Mouse (Mus musculus): Measurements from ENCODE around the gene Themis3. TPM values are rescaled to one million over a fixed set of nuclear protein-coding genes. Genes with fewer than 3 reads are reported as not detected.

The Themis3 gene
- polyA plus RNA-seq, 1 experiment from 2014 or later = not detected

GRCm38 (mm10) chr17:66516953-66517352 lies 77.5 kb downstream of the Themis3 start:
- H3K27me3 ChIP-seq (ENCODE audit: control insufficient read depth, insufficient read depth, low read length) = no peaks in the 10 kb centered on the region
- H3K4me1 ChIP-seq (ENCODE audit: control insufficient read depth in 2 of 2, insufficient read depth in 2 of 2, low read length in 2 of 2) = peaks cover 6 to 18% of the 10 kb centered on the region in 2 experiments; a peak in 3 of 4 replicates
- H3K36me3 ChIP-seq (ENCODE audit: control insufficient read depth, insufficient read depth, low read length) = peaks cover 3% of the 10 kb centered on the region; the same call in 1 of the 2 replicates
- H3K4me2 ChIP-seq (ENCODE audit: low read length) = no peak overlapping the region
- no peak for ATAC-seq (ENCODE audit: insufficient number of reproducible peaks, insufficient read depth, low FRiP score, low read depth)
- H3K9ac ChIP-seq (ENCODE audit: low read length) = no peak overlapping the region
- H3K4me3 ChIP-seq (ENCODE audit: control insufficient read depth in 1 of 2, insufficient read depth in 1 of 2, low read depth in 1 of 2, low read length in 2 of 2) = no peak overlapping the region
- no peak overlapping the region for H3K27ac ChIP-seq (replicated peaks in 1 of 2; ENCODE audit: control insufficient read depth in 1 of 2, insufficient read depth in 1 of 2, low read depth in 2 of 2, low read length in 2 of 2)
- no peaks in the 10 kb centered on the region for H3K9me3 ChIP-seq (ENCODE audit: control insufficient read depth, low read length)
- 85% methylated on average over 4 of the region's 4 CpGs for WGBS

DNA sequence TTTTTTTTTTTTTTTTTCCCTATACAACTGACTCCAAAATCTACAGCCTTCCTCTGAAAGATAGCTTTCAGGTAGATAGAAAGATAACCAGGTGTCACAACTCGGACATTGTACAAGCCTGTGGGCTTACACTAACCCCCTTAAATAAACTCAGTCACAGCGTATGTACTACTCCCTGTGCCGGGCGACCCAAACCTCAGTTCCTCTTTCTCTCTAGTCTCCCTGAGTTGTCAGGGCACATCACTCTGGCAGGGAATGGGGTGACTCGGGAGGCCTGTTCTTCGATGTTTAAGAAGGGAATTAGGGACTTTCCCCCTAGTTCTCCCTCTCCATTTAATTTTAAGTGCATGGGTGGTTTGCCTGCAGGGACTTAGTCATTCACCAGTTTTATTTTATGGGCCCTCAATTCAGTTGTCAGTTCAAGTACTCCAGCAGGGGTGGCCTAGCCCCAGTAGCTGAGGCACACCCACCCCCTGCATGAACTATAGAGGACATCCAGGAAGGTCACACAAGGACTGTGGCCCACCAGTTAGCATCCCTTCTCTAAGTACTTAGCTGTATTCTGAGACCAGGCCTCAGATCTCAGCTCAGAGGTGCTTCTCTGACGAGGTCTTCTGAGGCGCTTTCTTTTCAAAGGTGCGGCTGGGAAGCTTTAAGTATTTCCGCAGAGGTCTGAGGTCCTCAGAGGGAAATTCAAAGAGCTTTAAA lies 80.0 kb downstream of the Themis3 start:
- H3K4me1 ChIP-seq (ENCODE audit: control insufficient read depth in 2 of 2, insufficient read depth in 2 of 2, low read length in 2 of 2) = peaks cover 16 to 27% of the 10 kb centered on the region in 2 experiments
- 88% methylated on average over 10 of the region's 10 CpGs for WGBS
- H3K4me2 ChIP-seq (ENCODE audit: low read length) = no peak overlapping the region
- ATAC-seq (ENCODE audit: insufficient number of reproducible peaks, insufficient read depth, low FRiP score, low read depth) = no peak
- no peak overlapping the region for H3K4me3 ChIP-seq (ENCODE audit: control insufficient read depth in 1 of 2, insufficient read depth in 1 of 2, low read depth in 1 of 2, low read length in 2 of 2)
- no peak overlapping the region for H3K27ac ChIP-seq (replicated peaks in 1 of 2; ENCODE audit: control insufficient read depth in 1 of 2, insufficient read depth in 1 of 2, low read depth in 2 of 2, low read length in 2 of 2)
- H3K36me3 ChIP-seq (ENCODE audit: control insufficient read depth, insufficient read depth, low read length) = peaks cover 3% of the 10 kb centered on the region; the same call in 1 of the 2 replicates
- no peaks in the 10 kb centered on the region for H3K27me3 ChIP-seq (ENCODE audit: control insufficient read depth, insufficient read depth, low read length)
- no peak overlapping the region for H3K9ac ChIP-seq (ENCODE audit: low read length)
- H3K9me3 ChIP-seq (ENCODE audit: control insufficient read depth, low read length) = no peaks in the 10 kb centered on the region

- WGBS = 77% methylated on average over 15 of the region's 15 CpGs
These were observed 82.0 kb downstream of the Themis3 start for GRCm38 (mm10) chr17:66512202-66512956.

DNA sequence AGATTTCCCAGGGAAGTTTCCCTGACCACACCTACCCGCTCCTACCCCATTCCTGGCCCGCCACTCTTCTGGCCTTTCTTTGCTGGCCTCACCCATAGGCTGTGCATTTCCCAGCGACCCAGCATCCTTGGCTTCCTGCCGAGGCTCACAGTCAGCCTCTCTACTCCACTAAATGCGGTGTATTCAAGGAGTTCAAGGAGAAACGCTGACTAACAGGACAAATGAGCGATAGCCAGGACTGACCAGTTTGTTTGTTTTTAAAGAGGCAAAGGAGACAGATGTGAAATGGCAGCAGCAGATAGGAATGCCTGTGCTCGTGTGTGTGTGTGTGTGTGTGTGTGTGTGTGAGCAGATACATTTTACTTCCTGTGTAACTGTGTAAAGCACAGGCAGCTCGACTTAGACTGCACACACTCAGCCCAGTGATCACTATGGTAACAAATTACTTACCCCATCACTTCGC lies 84.2 kb downstream of the Themis3 start:
- Histone ChIP-seq H3K9ac (ENCODE audit: low read length) (no peak overlapping the region), H3K9me3 (ENCODE audit: control insufficient read depth, low read length) (no peaks in the 10 kb centered on the region), H3K27ac (replicated peaks in 1 of 2; ENCODE audit: control insufficient read depth in 1 of 2, insufficient read depth in 1 of 2, low read depth in 2 of 2, low read length in 2 of 2) (peak overlapping the region; percentile 48 to 51), H3K4me2 (ENCODE audit: low read length) (0 out of 2 replicates have a peak overlapping the region, but pooled peaks have one; percentile 9), H3K4me3 (ENCODE audit: control insufficient read depth in 1 of 2, insufficient read depth in 1 of 2, low read depth in 1 of 2, low read length in 2 of 2) (no peak overlapping the region), H3K4me1 (ENCODE audit: control insufficient read depth in 2 of 2, insufficient read depth in 2 of 2, low read length in 2 of 2) (peaks cover 12 to 14% of the 10 kb centered on the region in 2 experiments), H3K36me3 (ENCODE audit: control insufficient read depth, insufficient read depth, low read length) (peaks cover 13% of the 10 kb centered on the region), H3K27me3 (ENCODE audit: control insufficient read depth, insufficient read depth, low read length) (no peaks in the 10 kb centered on the region)
- 16% methylated on average over 10 of the region's 10 CpGs for WGBS
- ATAC-seq (ENCODE audit: insufficient number of reproducible peaks, insufficient read depth, low FRiP score, low read depth) = peak; percentile 69

More at GRCm38 (mm10) chr17:66512202-66512956, 82.0 kb downstream of the Themis3 start:
- Histone ChIP-seq H3K27ac (replicated peaks in 1 of 2; ENCODE audit: control insufficient read depth in 1 of 2, insufficient read depth in 1 of 2, low read depth in 2 of 2, low read length in 2 of 2) (no peak overlapping the region), H3K27me3 (ENCODE audit: control insufficient read depth, insufficient read depth, low read length) (no peaks in the 10 kb centered on the region), H3K4me3 (ENCODE audit: control insufficient read depth in 1 of 2, insufficient read depth in 1 of 2, low read depth in 1 of 2, low read length in 2 of 2) (no peak overlapping the region), H3K9me3 (ENCODE audit: control insufficient read depth, low read length) (no peaks in the 10 kb centered on the region), H3K4me2 (ENCODE audit: low read length) (no peak overlapping the region), H3K4me1 (ENCODE audit: control insufficient read depth in 2 of 2, insufficient read depth in 2 of 2, low read length in 2 of 2) (peaks cover 12 to 16% of the 10 kb centered on the region in 2 experiments), H3K9ac (ENCODE audit: low read length) (no peak overlapping the region), H3K36me3 (ENCODE audit: control insufficient read depth, insufficient read depth, low read length) (peaks cover 5% of the 10 kb centered on the region; the same call in 1 of the 2 replicates)
- no peak for ATAC-seq (ENCODE audit: insufficient number of reproducible peaks, insufficient read depth, low FRiP score, low read depth)

DNA sequence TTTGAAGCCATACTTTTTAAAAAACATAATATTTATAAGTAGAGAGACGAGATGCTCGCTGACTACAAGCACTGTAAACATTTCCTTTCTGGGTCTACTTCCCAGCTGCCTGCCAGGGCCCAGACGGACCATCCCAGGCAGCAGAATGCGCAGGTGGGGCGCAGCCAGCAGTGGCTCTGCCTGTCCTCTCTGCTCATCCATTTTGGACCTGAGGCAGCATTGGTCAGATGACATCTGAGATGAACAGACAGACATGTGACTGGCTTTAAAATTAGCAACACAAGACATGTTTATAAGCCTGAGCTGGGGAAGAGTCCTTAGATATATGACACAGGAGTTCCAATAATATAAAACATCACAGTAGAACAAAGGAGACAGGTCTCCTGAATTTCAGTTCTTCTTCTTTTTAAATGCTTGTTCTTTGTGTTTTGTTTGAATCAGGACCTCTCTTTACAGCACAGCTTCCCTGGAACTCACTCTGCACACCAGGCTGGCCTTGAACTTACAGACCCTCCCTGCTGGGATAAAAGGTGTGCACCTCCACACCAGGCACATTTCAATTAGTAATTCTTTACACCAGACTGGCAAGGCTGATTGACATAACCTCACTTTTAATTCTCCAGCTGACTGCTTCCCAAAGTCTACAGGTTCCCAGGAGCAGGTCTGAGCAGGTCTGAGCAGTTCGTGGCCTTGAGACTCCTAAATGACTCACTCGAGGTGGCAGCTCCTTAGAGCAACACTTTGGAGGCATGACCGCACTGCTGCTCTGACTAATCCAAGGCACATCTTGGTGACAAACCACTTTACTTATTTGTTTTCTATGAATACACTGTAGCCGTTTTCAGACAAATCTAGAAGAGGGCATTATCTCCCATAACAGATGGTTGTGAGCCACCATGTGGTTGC lies 87.1 kb downstream of the Themis3 start:
- H3K9ac ChIP-seq (ENCODE audit: low read length) = no peak overlapping the region
- ATAC-seq (ENCODE audit: insufficient number of reproducible peaks, insufficient read depth, low FRiP score, low read depth) = no peak
- H3K4me3 ChIP-seq (ENCODE audit: control insufficient read depth in 1 of 2, insufficient read depth in 1 of 2, low read depth in 1 of 2, low read length in 2 of 2) = no peak overlapping the region
- H3K36me3 ChIP-seq (ENCODE audit: control insufficient read depth, insufficient read depth, low read length) = peaks cover 20% of the 10 kb centered on the region
- H3K9me3 ChIP-seq (ENCODE audit: control insufficient read depth, low read length) = no peaks in the 10 kb centered on the region
- H3K27ac ChIP-seq (replicated peaks in 1 of 2; ENCODE audit: control insufficient read depth in 1 of 2, insufficient read depth in 1 of 2, low read depth in 2 of 2, low read length in 2 of 2) = no peak overlapping the region
- no peaks in the 10 kb centered on the region for H3K27me3 ChIP-seq (ENCODE audit: control insufficient read depth, insufficient read depth, low read length)
- peaks cover 19 to 29% of the 10 kb centered on the region in 2 experiments for H3K4me1 ChIP-seq (ENCODE audit: control insufficient read depth in 2 of 2, insufficient read depth in 2 of 2, low read length in 2 of 2)
- 84% methylated on average over 9 of the region's 9 CpGs for WGBS
- H3K4me2 ChIP-seq (ENCODE audit: low read length) = no peak overlapping the region

GRCm38 (mm10) chr17:66504964-66505363 lies 89.5 kb downstream of the Themis3 start:
- H3K4me1 ChIP-seq (ENCODE audit: control insufficient read depth in 2 of 2, insufficient read depth in 2 of 2, low read length in 2 of 2) = peaks cover 10 to 18% of the 10 kb centered on the region in 2 experiments
- no peaks in the 10 kb centered on the region for H3K27me3 ChIP-seq (ENCODE audit: control insufficient read depth, insufficient read depth, low read length)
- no peaks in the 10 kb centered on the region for H3K9me3 ChIP-seq (ENCODE audit: control insufficient read depth, low read length)
- WGBS = 82% methylated on average over 8 of the region's 8 CpGs
- no peak overlapping the region for H3K4me2 ChIP-seq (ENCODE audit: low read length)
- H3K27ac ChIP-seq (replicated peaks in 1 of 2; ENCODE audit: control insufficient read depth in 1 of 2, insufficient read depth in 1 of 2, low read depth in 2 of 2, low read length in 2 of 2) = peak overlapping the region in 1 of 2 experiments; percentile 57; a peak in 2 of 4 replicates
- ATAC-seq (ENCODE audit: insufficient number of reproducible peaks, insufficient read depth, low FRiP score, low read depth) = no peak
- no peak overlapping the region for H3K4me3 ChIP-seq (ENCODE audit: control insufficient read depth in 1 of 2, insufficient read depth in 1 of 2, low read depth in 1 of 2, low read length in 2 of 2)
- H3K9ac ChIP-seq (ENCODE audit: low read length) = no peak overlapping the region
- peaks cover 32% of the 10 kb centered on the region for H3K36me3 ChIP-seq (ENCODE audit: control insufficient read depth, insufficient read depth, low read length)
